Mouse (Mus musculus): ENCODE results near the gene St3gal3. TPM values are rescaled to one million over a fixed set of nuclear protein-coding genes. Genes with fewer than 3 reads are reported as not detected.

Gene St3gal3
- polyA plus RNA-seq, 1 experiment from 2014 or later = 5.1 TPM

GRCm38 (mm10) chr4:118112601-118113000, 22.1 kb downstream of the St3gal3 start:
- Histone ChIP-seq H3K27ac (ENCODE audit: low read depth) (no peak overlapping the region), H3K36me3 (replicated peaks; ENCODE audit: insufficient read depth, low read length) (no peaks in the 10 kb centered on the region), H3K9me3 (ENCODE audit: low read length) (no peaks in the 10 kb centered on the region; the same call in 1 of the 2 replicates), H3K4me1 (ENCODE audit: insufficient read depth) (peaks cover 9% of the 10 kb centered on the region; the same call in 1 of the 2 replicates), H3K4me3 (ENCODE audit: low read depth, low read length) (no peak overlapping the region), H3K4me2 (ENCODE audit: low read depth, low read length) (no peak overlapping the region), H3K27me3 (ENCODE audit: insufficient read depth, low read length) (no peaks in the 10 kb centered on the region), H3K9ac (replicated peaks) (no peak overlapping the region)
- TF ChIP-seq CTCF (IDR thresholded peaks at IDR 0.05; ENCODE audit: low read depth) = no peak
- no peak for TF ChIP-seq EP300 (IDR thresholded peaks at IDR 0.05; ENCODE audit: low read depth)
- ATAC-seq (no peak), DNase-seq (no peak)
- 67% methylated on average over 12 of the region's 12 CpGs for WGBS (ENCODE audit: insufficient replicate concordance)

GRCm38 (mm10) chr4:118109649-118110048, 25.1 kb downstream of the St3gal3 start:
- 55% methylated on average over 13 of the region's 13 CpGs for WGBS (ENCODE audit: insufficient replicate concordance)
- H3K36me3 ChIP-seq (replicated peaks; ENCODE audit: insufficient read depth, low read length) = no peaks in the 10 kb centered on the region
- H3K9ac ChIP-seq (replicated peaks) = no peak overlapping the region
- H3K27me3 ChIP-seq (ENCODE audit: insufficient read depth, low read length) = no peaks in the 10 kb centered on the region
- H3K27ac ChIP-seq (ENCODE audit: low read depth) = 0 out of 2 replicates have a peak overlapping the region, but pooled peaks have one; percentile 30
- peaks cover 9% of the 10 kb centered on the region; the same call in 1 of the 2 replicates for H3K4me1 ChIP-seq (ENCODE audit: insufficient read depth)
- no peak overlapping the region for H3K4me3 ChIP-seq (ENCODE audit: low read depth, low read length)
- no peaks in the 10 kb centered on the region; the same call in 1 of the 2 replicates for H3K9me3 ChIP-seq (ENCODE audit: low read length)
- TF ChIP-seq EP300 (IDR thresholded peaks at IDR 0.05; ENCODE audit: low read depth) = peak; percentile 67
- no peak for TF ChIP-seq CTCF (IDR thresholded peaks at IDR 0.05; ENCODE audit: low read depth)
- peak; percentile 71 for ATAC-seq
- H3K4me2 ChIP-seq (ENCODE audit: low read depth, low read length) = peak overlapping the region; percentile 47
- no peak for DNase-seq

GRCm38 (mm10) chr4:118108779-118109178, 25.9 kb downstream of the St3gal3 start:
- Histone ChIP-seq H3K4me2 (ENCODE audit: low read depth, low read length) (peak overlapping the region; percentile 47), H3K27ac (ENCODE audit: low read depth) (0 out of 2 replicates have a peak overlapping the region, but pooled peaks have one; percentile 19), H3K27me3 (ENCODE audit: insufficient read depth, low read length) (no peaks in the 10 kb centered on the region), H3K9me3 (ENCODE audit: low read length) (no peaks in the 10 kb centered on the region; the same call in 1 of the 2 replicates), H3K36me3 (replicated peaks; ENCODE audit: insufficient read depth, low read length) (no peaks in the 10 kb centered on the region), H3K4me3 (ENCODE audit: low read depth, low read length) (no peak overlapping the region), H3K9ac (replicated peaks) (no peak overlapping the region), H3K4me1 (ENCODE audit: insufficient read depth) (peaks cover 9% of the 10 kb centered on the region; the same call in 1 of the 2 replicates)
- ATAC-seq (no peak), DNase-seq (peak; percentile 38)
- 60% methylated on average over 7 of the region's 7 CpGs for WGBS (ENCODE audit: insufficient replicate concordance)
- TF ChIP-seq EP300 (IDR thresholded peaks at IDR 0.05; ENCODE audit: low read depth) (no peak), CTCF (IDR thresholded peaks at IDR 0.05; ENCODE audit: low read depth) (no peak)

GRCm38 (mm10) chr4:118105256-118106053, 29.3 kb downstream of the St3gal3 start:
- H3K27me3 ChIP-seq (ENCODE audit: insufficient read depth, low read length) = no peaks in the 10 kb centered on the region
- TF ChIP-seq CTCF (IDR thresholded peaks at IDR 0.05; ENCODE audit: low read depth) (no peak), EP300 (IDR thresholded peaks at IDR 0.05; ENCODE audit: low read depth) (peak; percentile 63)
- H3K36me3 ChIP-seq (replicated peaks; ENCODE audit: insufficient read depth, low read length) = no peaks in the 10 kb centered on the region
- peak overlapping the region; percentile 64; the same call in 1 of the 2 replicates for H3K27ac ChIP-seq (ENCODE audit: low read depth)
- H3K9me3 ChIP-seq (ENCODE audit: low read length) = no peaks in the 10 kb centered on the region
- H3K4me3 ChIP-seq (ENCODE audit: low read depth, low read length) = no peak overlapping the region
- ATAC-seq (peak; percentile 77), DNase-seq (peak; percentile 61)
- no peak overlapping the region; the same call in 1 of the 2 replicates for H3K9ac ChIP-seq (replicated peaks)
- no peak overlapping the region for H3K4me2 ChIP-seq (ENCODE audit: low read depth, low read length)
- peaks cover 9% of the 10 kb centered on the region; the same call in 1 of the 2 replicates for H3K4me1 ChIP-seq (ENCODE audit: insufficient read depth)
- 74% methylated on average over 3 of the region's 3 CpGs for WGBS (ENCODE audit: insufficient replicate concordance)

GRCm38 (mm10) chr4:118103280-118103830, 31.4 kb downstream of the St3gal3 start:
- no peak for TF ChIP-seq EP300 (IDR thresholded peaks at IDR 0.05; ENCODE audit: low read depth)
- no peak for TF ChIP-seq CTCF (IDR thresholded peaks at IDR 0.05; ENCODE audit: low read depth)
- H3K36me3 ChIP-seq (replicated peaks; ENCODE audit: insufficient read depth, low read length) = 0 out of 2 replicates have a peak, but pooled peaks cover 2% of the 10 kb centered on the region
- H3K4me2 ChIP-seq (ENCODE audit: low read depth, low read length) = no peak overlapping the region
- no peak overlapping the region for H3K27ac ChIP-seq (ENCODE audit: low read depth)
- WGBS (ENCODE audit: insufficient replicate concordance) = 84% methylated on average over 8 of the region's 8 CpGs
- H3K9me3 ChIP-seq (ENCODE audit: low read length) = no peaks in the 10 kb centered on the region
- 0 out of 2 replicates have a peak, but pooled peaks cover 3% of the 10 kb centered on the region for H3K4me1 ChIP-seq (ENCODE audit: insufficient read depth)
- no peak for ATAC-seq
- H3K4me3 ChIP-seq (ENCODE audit: low read depth, low read length) = no peak overlapping the region
- DNase-seq = no peak
- H3K27me3 ChIP-seq (ENCODE audit: insufficient read depth, low read length) = no peaks in the 10 kb centered on the region
- no peak overlapping the region for H3K9ac ChIP-seq (replicated peaks)

GRCm38 (mm10) chr4:118101497-118101896, 33.2 kb downstream of the St3gal3 start:
- 57% methylated on average over 6 of the region's 6 CpGs for WGBS (ENCODE audit: insufficient replicate concordance)
- 0 out of 2 replicates have a peak, but pooled peaks cover 3% of the 10 kb centered on the region for H3K4me1 ChIP-seq (ENCODE audit: insufficient read depth)
- H3K9ac ChIP-seq (replicated peaks) = no peak overlapping the region
- TF ChIP-seq CTCF (IDR thresholded peaks at IDR 0.05; ENCODE audit: low read depth) (no peak), EP300 (IDR thresholded peaks at IDR 0.05; ENCODE audit: low read depth) (no peak)
- no peaks in the 10 kb centered on the region for H3K9me3 ChIP-seq (ENCODE audit: low read length)
- H3K27me3 ChIP-seq (ENCODE audit: insufficient read depth, low read length) = no peaks in the 10 kb centered on the region
- H3K36me3 ChIP-seq (replicated peaks; ENCODE audit: insufficient read depth, low read length) = 0 out of 2 replicates have a peak, but pooled peaks cover 2% of the 10 kb centered on the region
- H3K4me2 ChIP-seq (ENCODE audit: low read depth, low read length) = no peak overlapping the region
- no peak overlapping the region for H3K4me3 ChIP-seq (ENCODE audit: low read depth, low read length)
- no peak overlapping the region for H3K27ac ChIP-seq (ENCODE audit: low read depth)
- ATAC-seq = no peak
- no peak for DNase-seq
